Mouse (Mus musculus) myocyte (in vitro differentiated cells): ENCODE measurements around the gene Fam241a. TPM values are rescaled to one million over a fixed set of nuclear protein-coding genes. Genes with fewer than 3 reads are reported as not detected.

Source experiments
- H3K27me3 ChIP-seq: one replicate; pipeline ENCODE4 v1.6.1; 2011; ENCODE audit not compliant: control insufficient read depth, insufficient read depth, insufficient read length
- H3K36me3 ChIP-seq: one replicate; pipeline ENCODE4 v1.6.1; 2011; ENCODE audit not compliant: control insufficient read depth, insufficient read depth
- H3K4me2 ChIP-seq: one replicate; pipeline ENCODE4 v1.6.1; 2011; ENCODE audit warnings: low read depth, control low read depth
- H3K4me3 ChIP-seq: one replicate; pipeline ENCODE4 v1.5.1; 2011; ENCODE audit warnings: mild to moderate bottlenecking, control low read depth, moderate library complexity
- H3K79me2 ChIP-seq: one replicate; pipeline ENCODE4 v1.6.1; 2011; ENCODE audit not compliant: control insufficient read depth, insufficient read depth
- H3ac ChIP-seq: one replicate; pipeline ENCODE4 v1.6.1; 2011; ENCODE audit not compliant: control insufficient read depth, insufficient read length
- CEBPB ChIP-seq: IDR thresholded peaks from 2 replicates; pipeline ENCODE4 v1.6.1; 2011; ENCODE audit warnings: mild to moderate bottlenecking, moderate library complexity; ENCODE audit not compliant: poor library complexity, insufficient read depth, severe bottlenecking
- E2F4 ChIP-seq: IDR thresholded peaks from one replicate; pipeline ENCODE4 v1.6.1; 2011; ENCODE audit warnings: mild to moderate bottlenecking, control low read depth, moderate library complexity; ENCODE audit not compliant: insufficient read depth
- MAX ChIP-seq: IDR thresholded peaks from one replicate; pipeline ENCODE4 v1.6.1; 2011; ENCODE audit warnings: low read depth, mild to moderate bottlenecking, control low read depth
- MYOD1 ChIP-seq, 3 experiments: IDR thresholded peaks; one replicate each; pipeline ENCODE4 v1.6.1; 2011; ENCODE audit warnings: control low read depth in 2 of 3, low read depth in 2 of 3, mild to moderate bottlenecking in 2 of 3, moderate library complexity in 1 of 3; ENCODE audit not compliant: insufficient read length in 2 of 3, control insufficient read depth in 1 of 3
- MYOG ChIP-seq, 3 experiments: IDR thresholded peaks; one replicate each; pipeline ENCODE4 v1.6.1; 2011; ENCODE audit warnings: control low read depth in 2 of 3, low read depth in 2 of 3, mild to moderate bottlenecking in 2 of 3; ENCODE audit not compliant: insufficient read length in 2 of 3, control insufficient read depth in 1 of 3, insufficient read depth in 1 of 3
- POLR2A ChIP-seq: IDR thresholded peaks from one replicate; pipeline ENCODE4 v1.6.1; 2011; ENCODE audit warnings: low read depth, mild to moderate bottlenecking, control low read depth, moderate library complexity; ENCODE audit not compliant: insufficient read length
- POLR2AphosphoS2 ChIP-seq: IDR thresholded peaks from one replicate; pipeline ENCODE4 v1.6.1; 2011; ENCODE audit warnings: low read depth, control low read depth; ENCODE audit not compliant: insufficient read length
- REST ChIP-seq: IDR thresholded peaks from one replicate; pipeline ENCODE4 v1.6.1; 2011; ENCODE audit warnings: mild to moderate bottlenecking, control low read depth, moderate library complexity; ENCODE audit not compliant: insufficient read depth, insufficient read length
- SRF ChIP-seq: IDR thresholded peaks from one replicate; pipeline ENCODE4 v1.6.1; 2011; ENCODE audit warnings: low read depth; ENCODE audit not compliant: control insufficient read depth, insufficient read length
- TCF12 ChIP-seq: IDR thresholded peaks from one replicate; pipeline ENCODE4 v1.6.1; 2011; ENCODE audit warnings: mild to moderate bottlenecking, control low read depth; ENCODE audit not compliant: poor library complexity, insufficient read depth, severe bottlenecking
- TCF3 ChIP-seq: IDR thresholded peaks from one replicate; pipeline ENCODE4 v1.6.1; 2011; ENCODE audit warnings: low read depth, control low read depth; ENCODE audit not compliant: insufficient read length
- USF1 ChIP-seq: IDR thresholded peaks from one replicate; pipeline ENCODE4 v1.6.1; 2011; ENCODE audit warnings: low read depth, mild to moderate bottlenecking, control low read depth, moderate library complexity
- polyA plus RNA-seq: library from polyadenylated mRNA; unstranded; fragments of >200 nt; fragmentation: generic; extraction: Trizol; gene quantifications from one replicate; pipeline ENCODE4 v1.2.1, GENCODE M21; 2012; ENCODE audit warnings: missing spikeins

The Fam241a gene
- polyA plus RNA-seq, 1 experiment, result 3.6 TPM

DNA sequence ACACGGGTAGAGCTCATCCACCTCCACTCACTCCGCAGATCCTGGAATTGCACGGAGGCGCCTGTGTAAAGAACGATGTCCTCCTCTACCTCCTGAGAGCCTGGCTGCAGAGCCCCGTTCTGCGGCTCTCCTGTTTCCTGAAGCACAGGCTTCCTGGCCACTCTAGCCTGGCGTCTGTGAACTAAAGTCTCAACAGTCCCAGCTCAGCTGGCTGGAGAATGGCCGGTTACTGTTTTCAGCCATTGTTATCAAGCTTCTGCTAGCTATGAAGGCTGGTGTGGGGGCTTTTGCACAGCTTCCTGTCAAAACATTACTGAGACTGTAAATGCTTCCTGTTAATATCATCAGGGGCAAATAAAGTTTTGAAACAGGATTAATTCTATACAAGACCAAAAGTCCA, 24.5 kb downstream of the Fam241a start:
- TF ChIP-seq TCF3, result no peak
- no peak for TF ChIP-seq REST
- TF ChIP-seq MAX, result no peak
- no peak overlapping the region for H3K4me2 ChIP-seq
- no peaks in the 10 kb centered on the region for H3K79me2 ChIP-seq
- H3ac ChIP-seq, result no peak overlapping the region
- H3K36me3 ChIP-seq, result no peaks in the 10 kb centered on the region
- H3K27me3 ChIP-seq, result no peaks in the 10 kb centered on the region
- H3K4me3 ChIP-seq, result no peak overlapping the region

GRCm38 (mm10) chr3:127868880-127869279, 27.2 kb downstream of the Fam241a start:
- H3K79me2 ChIP-seq, result no peaks in the 10 kb centered on the region
- H3ac ChIP-seq, result no peak overlapping the region
- TF ChIP-seq MYOG (IDR thresholded peaks at IDR 0.05; ENCODE audit: control insufficient read depth in 1 of 3, insufficient read depth in 1 of 3, insufficient read length in 2 of 3, low read depth in 2 of 3), result no peak
- TF ChIP-seq SRF, result no peak
- TF ChIP-seq E2F4, result no peak
- no peak for TF ChIP-seq MYOD1 (IDR thresholded peaks at IDR 0.05; ENCODE audit: control insufficient read depth in 1 of 3, insufficient read length in 2 of 3, low read depth in 2 of 3)
- no peak for TF ChIP-seq TCF3
- TF ChIP-seq REST, result no peak
- no peak for TF ChIP-seq POLR2AphosphoS2
- TF ChIP-seq POLR2A, result no peak
- no peak for TF ChIP-seq CEBPB
- no peak for TF ChIP-seq USF1
- TF ChIP-seq MAX, result no peak
- TF ChIP-seq TCF12, result no peak
- no peaks in the 10 kb centered on the region for H3K36me3 ChIP-seq
- no peak overlapping the region for H3K4me3 ChIP-seq
- no peaks in the 10 kb centered on the region for H3K27me3 ChIP-seq
- H3K4me2 ChIP-seq, result no peak overlapping the region

DNA sequence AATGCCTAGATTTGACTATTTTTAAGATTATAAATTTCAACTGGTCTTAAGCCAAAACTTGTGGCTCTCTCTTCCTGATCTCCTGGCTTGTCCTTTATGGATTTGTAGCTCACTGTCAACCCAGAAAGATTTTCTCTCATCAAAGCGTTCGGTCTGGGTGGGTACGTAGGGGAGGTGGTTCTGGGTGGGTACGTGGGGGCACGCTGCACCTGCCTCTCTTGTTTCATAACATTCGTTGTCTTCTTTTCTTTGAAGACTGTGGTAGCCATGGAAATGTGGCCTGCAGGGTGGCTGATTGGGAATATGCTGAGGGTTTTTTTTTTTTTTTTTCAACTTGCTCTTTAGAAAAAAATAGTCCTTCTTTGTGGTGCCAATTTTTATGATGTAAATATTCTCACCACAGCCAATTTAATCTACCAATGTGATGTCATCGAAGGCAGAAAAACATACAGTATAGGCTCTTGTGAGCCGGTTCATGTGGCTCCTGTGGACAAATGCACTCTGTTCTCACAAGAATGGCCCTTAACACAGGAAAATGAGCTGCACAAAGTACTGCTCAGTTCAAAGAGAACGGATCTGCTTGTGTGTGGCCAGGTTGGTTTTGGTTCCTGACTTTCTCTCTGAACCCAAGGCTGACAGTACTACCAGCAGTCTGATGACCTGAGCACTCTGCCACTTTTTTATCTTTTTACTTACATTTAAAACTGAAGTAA, 27.9 kb downstream of the Fam241a start:
- H3K4me3 ChIP-seq, result no peak overlapping the region
- no peaks in the 10 kb centered on the region for H3K79me2 ChIP-seq
- H3K36me3 ChIP-seq, result no peaks in the 10 kb centered on the region
- no peak for TF ChIP-seq SRF
- TF ChIP-seq MAX, result no peak
- TF ChIP-seq TCF12, result no peak
- no peak for TF ChIP-seq POLR2A
- no peak for TF ChIP-seq MYOD1 (IDR thresholded peaks at IDR 0.05; ENCODE audit: control insufficient read depth in 1 of 3, insufficient read length in 2 of 3, low read depth in 2 of 3)
- TF ChIP-seq E2F4, result no peak
- TF ChIP-seq USF1, result no peak
- no peak for TF ChIP-seq MYOG (IDR thresholded peaks at IDR 0.05; ENCODE audit: control insufficient read depth in 1 of 3, insufficient read depth in 1 of 3, insufficient read length in 2 of 3, low read depth in 2 of 3)
- TF ChIP-seq POLR2AphosphoS2, result no peak
- TF ChIP-seq CEBPB, result no peak
- no peak for TF ChIP-seq TCF3
- TF ChIP-seq REST, result no peak
- no peak overlapping the region for H3K4me2 ChIP-seq
- H3ac ChIP-seq, result no peak overlapping the region
- no peaks in the 10 kb centered on the region for H3K27me3 ChIP-seq

DNA sequence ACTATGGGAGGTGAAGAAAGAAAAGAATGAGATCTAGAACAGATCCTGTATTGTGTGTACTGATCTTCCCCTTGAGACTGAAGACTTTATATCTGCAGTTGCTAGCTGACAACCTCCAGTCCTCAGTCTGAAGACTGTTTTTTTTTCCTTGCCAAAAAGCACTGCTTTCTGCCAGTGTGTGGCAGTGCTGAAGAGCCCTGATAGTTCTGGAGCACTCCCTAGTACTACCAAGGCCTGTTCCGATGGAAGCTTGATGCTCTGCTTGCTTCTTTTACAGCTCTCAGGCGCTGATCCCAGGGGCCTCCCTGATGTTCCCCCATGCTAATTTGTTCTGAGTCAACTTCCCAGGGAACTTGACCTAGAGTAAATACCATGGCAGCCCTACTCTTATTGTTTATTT, 31.9 kb downstream of the Fam241a start:
- Histone ChIP-seq H3K4me2 (no peak overlapping the region), H3ac (no peak overlapping the region), H3K4me3 (no peak overlapping the region), H3K79me2 (no peaks in the 10 kb centered on the region), H3K36me3 (no peaks in the 10 kb centered on the region), H3K27me3 (no peaks in the 10 kb centered on the region)
- no peak for TF ChIP-seq MYOG (IDR thresholded peaks at IDR 0.05; ENCODE audit: control insufficient read depth in 1 of 3, insufficient read depth in 1 of 3, insufficient read length in 2 of 3, low read depth in 2 of 3)
- no peak for TF ChIP-seq REST
- TF ChIP-seq MYOD1 (IDR thresholded peaks at IDR 0.05; ENCODE audit: control insufficient read depth in 1 of 3, insufficient read length in 2 of 3, low read depth in 2 of 3), result no peak
- TF ChIP-seq USF1, result no peak
- TF ChIP-seq CEBPB, result no peak
- TF ChIP-seq POLR2A, result no peak
- no peak for TF ChIP-seq MAX
- TF ChIP-seq E2F4, result no peak
- no peak for TF ChIP-seq POLR2AphosphoS2
- TF ChIP-seq SRF, result no peak
- TF ChIP-seq TCF12, result no peak
- no peak for TF ChIP-seq TCF3
